Mouse (Mus musculus) lung, embryonic 15.5 days (tissue): ENCODE data around the gene Gm5767. TPM values are rescaled to one million over a fixed set of nuclear protein-coding genes. Genes with fewer than 3 reads are reported as not detected.

Experiments used
- ATAC-seq: fragments of 200-750 bp; cut with Nextera tagmentation; 2 replicates; pipeline ENCODE4 v1.8.0; 2017; ENCODE audit warnings: moderate number of reproducible peaks, borderline replicate concordance; ENCODE audit not compliant: low FRiP score, low TSS enrichment; ENCODE audit errors: extremely low read depth
- H3K27ac ChIP-seq: fragments of 300-500 bp; sonication (generic); 2 replicates; pipeline ENCODE4 v1.5.1; 2015; ENCODE audit warnings: moderate library complexity, mild to moderate bottlenecking, inconsistent platforms
- H3K27me3 ChIP-seq: fragments of 300-500 bp; sonication (generic); 2 replicates; pipeline ENCODE4 v1.6.1; 2015; ENCODE audit warnings: inconsistent platforms
- H3K36me3 ChIP-seq: fragments of 300-500 bp; sonication (generic); 2 replicates; pipeline ENCODE4 v1.6.1; 2015; ENCODE audit warnings: inconsistent platforms
- H3K4me1 ChIP-seq: fragments of 300-500 bp; sonication (generic); 2 replicates; pipeline ENCODE4 v1.6.1; 2015; ENCODE audit warnings: inconsistent platforms
- H3K4me2 ChIP-seq: fragments of 300-500 bp; sonication (generic); 2 replicates; pipeline ENCODE4 v1.6.1; 2015; ENCODE audit warnings: inconsistent platforms, mild to moderate bottlenecking, moderate library complexity
- H3K4me3 ChIP-seq: fragments of 300-500 bp; sonication (generic); 2 replicates; pipeline ENCODE4 v1.5.1; 2015; ENCODE audit warnings: mild to moderate bottlenecking, inconsistent platforms
- H3K9ac ChIP-seq: fragments of 300-500 bp; sonication (generic); 2 replicates; pipeline ENCODE4 v1.6.1; 2015; ENCODE audit warnings: inconsistent platforms
- H3K9me3 ChIP-seq: fragments of 300-500 bp; sonication (generic); 2 replicates; pipeline ENCODE4 v1.6.1; 2016; ENCODE audit warnings: inconsistent platforms
- WGBS: fragments of 180-500 bp; shearing (Covaris S2); methylation state at CpG from one replicate; pipeline ENCODE4 v1.1.7; 2015; 5-methylcytosine and 5-hydroxymethylcytosine counted together
- polyA plus RNA-seq: library from polyadenylated mRNA; unstranded; fragments of >200 nt; fragmentation: Nextera tagmentation; extraction: Ambion mirVana; gene quantifications from 2 replicates; pipeline ENCODE4 v1.2.1, GENCODE M21; 2015

Gene Gm5767
- polyA plus RNA-seq, 1 experiment from 2014 or later = not detected

- peak overlapping the region; percentile 88; the same call in 1 of the 2 replicates for H3K27ac ChIP-seq
- H3K4me1 ChIP-seq = peaks cover 55% of the 10 kb centered on the region
- H3K9ac ChIP-seq = peak overlapping the region; percentile 55
- no peaks in the 10 kb centered on the region for H3K36me3 ChIP-seq
- WGBS = 11% methylated on average over 12 of the region's 15 CpGs
- H3K9me3 ChIP-seq = no peaks in the 10 kb centered on the region
- ATAC-seq = no peak
- H3K27me3 ChIP-seq = no peaks in the 10 kb centered on the region; the same call in 1 of the 2 replicates
- H3K4me3 ChIP-seq = peak overlapping the region; percentile 77
- H3K4me2 ChIP-seq = peak overlapping the region; percentile 85
These were observed 10.2 kb upstream of the Gm5767 start for GRCm38 (mm10) chr16:8670041-8671035.

DNA sequence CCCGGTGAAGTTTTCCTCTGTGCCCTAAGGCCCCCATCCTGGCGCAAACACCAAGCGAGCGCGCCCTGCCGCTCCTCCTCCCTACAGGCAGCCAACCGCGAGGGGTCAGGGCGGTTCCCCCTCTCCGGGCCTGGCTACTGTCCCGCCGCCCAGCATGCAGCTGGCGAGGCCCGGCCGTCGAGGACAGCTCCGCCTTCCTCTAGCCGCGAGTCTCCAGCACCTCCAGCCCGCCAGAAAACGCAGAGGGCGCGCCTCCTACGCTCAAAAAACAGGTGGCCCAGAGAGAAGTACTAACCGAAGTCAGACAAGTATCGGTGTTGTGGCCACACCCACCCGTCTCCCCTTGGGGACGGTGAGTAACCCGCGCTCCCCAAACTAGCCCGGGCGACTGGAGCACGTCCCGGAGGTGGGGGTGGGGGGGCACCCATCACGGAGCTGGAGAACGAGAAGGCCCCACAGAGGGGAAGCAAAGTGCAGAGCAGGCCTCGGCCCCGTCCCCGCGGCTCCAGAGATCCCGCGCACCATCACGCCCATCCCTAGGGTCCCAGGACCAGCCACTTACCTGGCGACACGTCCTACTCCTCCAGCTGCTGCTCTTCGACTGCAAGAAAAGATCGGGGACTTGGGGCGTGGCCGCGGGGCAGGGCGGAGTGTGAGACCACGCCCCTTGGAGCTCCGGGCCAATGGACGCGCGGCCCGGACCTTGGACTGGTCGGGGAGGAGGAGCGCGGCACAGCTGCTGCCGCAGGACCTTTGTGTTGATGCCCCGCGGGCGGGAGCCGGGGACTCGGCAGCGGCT lies 8.8 kb upstream of the Gm5767 start, which contains the start of gene Carhsp1:
TSS of gene Carhsp1 (minus strand) at position 605 of the 799 bp plus-strand sequence.
- Histone ChIP-seq H3K9ac (peak within 1 kb of the TSS; percentile 55), H3K4me1 (peaks cover 41% of the 10 kb centered on the region), H3K4me2 (peak within 1 kb of the TSS; percentile 85), H3K27ac (peak within 1 kb of the TSS; percentile 88), H3K27me3 (no peaks in the 10 kb centered on the region; the same call in 1 of the 2 replicates), H3K4me3 (peak within 1 kb of the TSS; percentile 77), H3K9me3 (no peaks in the 10 kb centered on the region), H3K36me3 (no peaks in the 10 kb centered on the region)
- WGBS = under 1% methylated on average over 66 of the region's 67 CpGs
- ATAC-seq = peak; percentile 94

- Histone ChIP-seq H3K27ac (no peak overlapping the region), H3K4me1 (peaks cover 35% of the 10 kb centered on the region), H3K9me3 (no peaks in the 10 kb centered on the region), H3K4me3 (peak overlapping the region; percentile 77), H3K4me2 (peak overlapping the region; percentile 85), H3K27me3 (no peaks in the 10 kb centered on the region; the same call in 1 of the 2 replicates), H3K36me3 (no peaks in the 10 kb centered on the region), H3K9ac (0 out of 2 replicates have a peak overlapping the region, but pooled peaks have one; percentile 40)
- WGBS = under 1% methylated on average over 18 of the region's 18 CpGs
- no peak for ATAC-seq
These were observed 8.3 kb upstream of the Gm5767 start for GRCm38 (mm10) chr16:8672350-8672687.

DNA sequence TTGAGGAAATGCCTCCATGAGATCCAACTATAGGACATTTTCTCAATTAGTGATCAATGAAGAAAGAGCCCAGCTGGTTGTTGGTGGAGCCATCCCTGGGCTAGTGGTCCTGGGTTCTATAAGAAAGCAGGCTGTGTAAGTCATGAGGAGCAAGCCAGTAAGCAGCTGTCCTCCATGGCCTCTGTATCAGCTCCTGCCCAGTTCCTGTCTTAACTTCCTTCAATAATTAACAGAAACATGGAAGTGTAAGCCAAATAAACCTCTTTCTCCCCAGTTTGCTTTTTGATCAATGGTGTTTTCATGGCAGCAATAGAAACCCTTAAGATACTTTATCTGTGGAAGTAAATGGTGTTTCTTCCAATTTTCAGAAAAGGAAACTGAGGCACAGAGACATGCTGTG lies 7.8 kb upstream of the Gm5767 start:
- H3K4me3 ChIP-seq = no peak overlapping the region
- no peak overlapping the region for H3K9ac ChIP-seq

GRCm38 (mm10) chr16:8673343-8673742 lies 7.2 kb upstream of the Gm5767 start:
- no peaks in the 10 kb centered on the region for H3K9me3 ChIP-seq
- no peaks in the 10 kb centered on the region; the same call in 1 of the 2 replicates for H3K27me3 ChIP-seq
- ATAC-seq = no peak
- 52% methylated on average over 6 of the region's 6 CpGs for WGBS
- no peaks in the 10 kb centered on the region for H3K36me3 ChIP-seq
- H3K4me3 ChIP-seq = no peak overlapping the region
- no peak overlapping the region for H3K4me2 ChIP-seq
- H3K4me1 ChIP-seq = peaks cover 25% of the 10 kb centered on the region
- no peak overlapping the region for H3K27ac ChIP-seq
- H3K9ac ChIP-seq = no peak overlapping the region

More for the DNA sequence above, 7.8 kb upstream of the Gm5767 start:
- Histone ChIP-seq H3K9me3 (no peaks in the 10 kb centered on the region), H3K4me2 (no peak overlapping the region), H3K36me3 (no peaks in the 10 kb centered on the region), H3K27ac (no peak overlapping the region), H3K4me1 (peaks cover 31% of the 10 kb centered on the region), H3K27me3 (no peaks in the 10 kb centered on the region; the same call in 1 of the 2 replicates)
- no peak for ATAC-seq

DNA sequence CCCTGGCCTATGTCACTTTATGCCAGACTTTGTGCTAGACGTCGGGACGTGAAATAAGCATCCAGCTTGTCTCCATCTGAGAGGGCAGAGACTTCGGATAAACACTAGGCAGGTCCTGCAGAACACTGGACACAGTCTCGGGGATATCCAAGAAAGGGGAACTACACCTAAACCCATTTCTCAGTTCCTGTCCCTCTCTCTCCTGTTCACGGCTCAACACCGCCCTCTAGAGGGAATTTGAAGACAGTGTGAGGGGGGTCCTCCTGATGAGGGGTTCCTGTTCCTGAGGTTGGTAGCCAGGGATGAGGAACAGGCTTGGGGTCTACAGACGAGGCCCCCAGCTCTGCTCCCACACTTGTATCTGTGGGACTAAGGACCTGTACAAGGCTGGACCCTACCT lies 6.4 kb upstream of the Gm5767 start:
- Histone ChIP-seq H3K36me3 (no peaks in the 10 kb centered on the region), H3K9ac (no peak overlapping the region), H3K4me2 (no peak overlapping the region), H3K4me1 (peaks cover 19% of the 10 kb centered on the region), H3K9me3 (no peaks in the 10 kb centered on the region), H3K27me3 (no peaks in the 10 kb centered on the region; the same call in 1 of the 2 replicates), H3K4me3 (no peak overlapping the region), H3K27ac (no peak overlapping the region)
- no peak for ATAC-seq
- 2% methylated on average over 8 of the region's 8 CpGs for WGBS

- Histone ChIP-seq H3K9me3 (no peaks in the 10 kb centered on the region), H3K4me3 (no peak overlapping the region), H3K27ac (no peak overlapping the region), H3K27me3 (no peaks in the 10 kb centered on the region; the same call in 1 of the 2 replicates), H3K4me2 (no peak overlapping the region), H3K9ac (no peak overlapping the region), H3K4me1 (peaks cover 5% of the 10 kb centered on the region), H3K36me3 (no peaks in the 10 kb centered on the region)
- WGBS = 81% methylated on average over 8 of the region's 8 CpGs
- no peak for ATAC-seq
These were observed 5.0 kb upstream of the Gm5767 start for GRCm38 (mm10) chr16:8675559-8675958.

DNA sequence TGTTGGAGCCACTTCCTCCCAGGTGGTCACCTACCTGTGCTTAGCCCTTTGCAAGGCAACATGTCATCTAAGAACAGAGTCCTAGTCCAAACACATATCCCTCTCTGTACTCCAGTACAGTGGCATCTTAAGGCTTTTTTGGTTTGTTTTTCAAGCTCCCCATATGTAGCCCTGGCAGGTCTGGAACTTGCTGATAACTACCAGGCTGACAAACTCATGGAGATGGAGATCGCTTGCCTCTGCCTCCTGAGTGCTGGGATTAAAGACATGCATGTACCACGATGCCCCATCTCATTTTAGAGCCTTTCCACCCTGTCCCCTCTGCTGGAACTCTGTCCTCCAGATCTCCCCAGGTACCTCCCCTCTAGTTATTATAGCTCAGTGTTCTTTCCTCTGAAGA lies 4.3 kb upstream of the Gm5767 start:
- H3K4me3 ChIP-seq = no peak overlapping the region
- no peak for ATAC-seq
- H3K27ac ChIP-seq = no peak overlapping the region
- H3K36me3 ChIP-seq = no peaks in the 10 kb centered on the region
- 73% methylated on average over 2 of the region's 2 CpGs for WGBS
- no peaks in the 10 kb centered on the region for H3K4me1 ChIP-seq
- no peak overlapping the region for H3K9ac ChIP-seq
- H3K4me2 ChIP-seq = no peak overlapping the region
- H3K9me3 ChIP-seq = no peaks in the 10 kb centered on the region
- no peaks in the 10 kb centered on the region; the same call in 1 of the 2 replicates for H3K27me3 ChIP-seq

DNA sequence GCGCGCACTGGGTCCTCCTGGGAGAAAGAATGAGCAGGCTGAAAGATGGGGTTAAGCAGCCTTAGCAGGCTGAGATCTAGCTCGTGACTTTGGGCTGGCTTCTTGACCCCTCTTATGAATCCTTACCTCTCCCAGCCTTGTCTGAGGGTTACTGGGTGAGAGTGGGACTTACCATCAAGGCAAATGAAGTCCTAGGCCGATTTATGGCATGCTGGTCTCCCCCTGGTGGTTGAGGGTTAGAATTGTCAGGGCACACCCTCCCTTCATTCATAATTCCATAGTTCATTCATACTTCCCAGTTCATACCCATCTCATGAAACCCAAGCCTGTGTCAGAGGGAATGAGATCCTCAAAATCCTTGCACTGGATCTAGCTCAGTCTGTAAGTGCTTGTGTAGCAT lies 3.8 kb upstream of the Gm5767 start:
- H3K9me3 ChIP-seq = no peaks in the 10 kb centered on the region
- no peaks in the 10 kb centered on the region for H3K36me3 ChIP-seq
- H3K4me1 ChIP-seq = no peaks in the 10 kb centered on the region
- 53% methylated on average over 4 of the region's 4 CpGs for WGBS
- H3K4me2 ChIP-seq = no peak overlapping the region
- H3K27ac ChIP-seq = no peak overlapping the region
- no peak overlapping the region for H3K4me3 ChIP-seq
- no peak for ATAC-seq
- no peak overlapping the region for H3K9ac ChIP-seq
- no peaks in the 10 kb centered on the region; the same call in 1 of the 2 replicates for H3K27me3 ChIP-seq

- no peak overlapping the region for H3K4me2 ChIP-seq
- no peaks in the 10 kb centered on the region for H3K36me3 ChIP-seq
- H3K9me3 ChIP-seq = no peaks in the 10 kb centered on the region
- H3K9ac ChIP-seq = no peak overlapping the region
- H3K27ac ChIP-seq = no peak overlapping the region
- ATAC-seq = no peak
- WGBS = 46% methylated on average over 5 of the region's 5 CpGs
- H3K27me3 ChIP-seq = no peaks in the 10 kb centered on the region; the same call in 1 of the 2 replicates
- H3K4me1 ChIP-seq = no peaks in the 10 kb centered on the region
- no peak overlapping the region for H3K4me3 ChIP-seq
These were observed 2.5 kb upstream of the Gm5767 start for GRCm38 (mm10) chr16:8678035-8678434.

- no peak for ATAC-seq
- Histone ChIP-seq H3K27me3 (no peaks in the 10 kb centered on the region; the same call in 1 of the 2 replicates), H3K4me2 (no peak overlapping the region), H3K36me3 (no peaks in the 10 kb centered on the region), H3K9me3 (no peaks in the 10 kb centered on the region), H3K27ac (no peak overlapping the region), H3K9ac (no peak overlapping the region), H3K4me1 (no peaks in the 10 kb centered on the region), H3K4me3 (no peak overlapping the region)
- 72% methylated on average over 4 of the region's 4 CpGs for whole genome bisulfite sequencing
These were observed 1.9 kb upstream of the Gm5767 start for GRCm38 (mm10) chr16:8678676-8679075.
